Mouse (Mus musculus): Measurements from ENCODE around the gene Cyp27a1. TPM values are rescaled to one million over a fixed set of nuclear protein-coding genes. Genes with fewer than 3 reads are reported as not detected.

The Cyp27a1 gene
- polyA plus RNA-seq, 1 experiment from 2014 or later: 10.4 TPM

- no peak for DNase-seq (ENCODE audit: extremely low spot score, low spot score)
- Histone ChIP-seq H3K27me3 (ENCODE audit: poor library complexity, severe bottlenecking) (peaks cover 99% of the 10 kb centered on the region), H3K27ac (no peak overlapping the region), H3K4me1 (peaks cover 31% of the 10 kb centered on the region), H3K36me3 (replicated peaks) (no peaks in the 10 kb centered on the region), H3K9me3 (peaks cover 6% of the 10 kb centered on the region; the same call in 1 of the 2 replicates), H3K4me3 (peak overlapping the region; percentile 54)
- WGBS: 1% methylated on average over 67 of the region's 67 CpGs
Observed at GRCm38 (mm10) chr1:74784041-74784759, 70.8 kb downstream of the Cyp27a1 start.

Other genes with a start within 250 kb of the Cyp27a1 start
- gene Cnot9, start 207.5 kb upstream of the Cyp27a1 start, polyA plus RNA-seq (2016; fragmentation: Nextera tagmentation; extraction: Ambion mirVana): 112 TPM in 2 replicates
- gene Plcd4, start 170.7 kb upstream of the Cyp27a1 start, polyA plus RNA-seq (2016; fragmentation: Nextera tagmentation; extraction: Ambion mirVana): 0.90 and 1.1 TPM in 2 replicates
- 53.2 TPM in 2 replicates for gene Usp37, start 169.3 kb upstream of the Cyp27a1 start, polyA plus RNA-seq (2016; fragmentation: Nextera tagmentation; extraction: Ambion mirVana)
- 9.7 and 10.8 TPM in 2 replicates for gene Zfp142, start 125.3 kb upstream of the Cyp27a1 start, polyA plus RNA-seq (2016; fragmentation: Nextera tagmentation; extraction: Ambion mirVana)
- gene Bcs1l, start 125.3 kb upstream of the Cyp27a1 start, polyA plus RNA-seq (2016; fragmentation: Nextera tagmentation; extraction: Ambion mirVana): 16.8 and 18.1 TPM in 2 replicates
- 37.7 and 40.0 TPM in 2 replicates for gene Rnf25, start 112.2 kb upstream of the Cyp27a1 start, polyA plus RNA-seq (2016; fragmentation: Nextera tagmentation; extraction: Ambion mirVana)
- gene Stk36, start 112.1 kb upstream of the Cyp27a1 start, polyA plus RNA-seq (2016; fragmentation: Nextera tagmentation; extraction: Ambion mirVana): 12.0 and 17.6 TPM in 2 replicates
- 54.9 and 58.0 TPM in 2 replicates for gene Ttll4, start 51.8 kb upstream of the Cyp27a1 start, polyA plus RNA-seq (2016; fragmentation: Nextera tagmentation; extraction: Ambion mirVana)
- 0.20 TPM in 1 of 2 replicates, not detected in the other for gene Prkag3, start 35.6 kb downstream of the Cyp27a1 start, polyA plus RNA-seq (2016; fragmentation: Nextera tagmentation; extraction: Ambion mirVana)
- 9.1 and 10.6 TPM in 2 replicates for gene Wnt6, start 58.3 kb downstream of the Cyp27a1 start, polyA plus RNA-seq (2016; fragmentation: Nextera tagmentation; extraction: Ambion mirVana)
- 0.65 and 0.92 TPM in 2 replicates for gene Wnt10a, start 77.9 kb downstream of the Cyp27a1 start, polyA plus RNA-seq (2016; fragmentation: Nextera tagmentation; extraction: Ambion mirVana)
- 0.22 and 0.25 TPM in 2 replicates for gene Cdk5r2, start 141.4 kb downstream of the Cyp27a1 start, polyA plus RNA-seq (2016; fragmentation: Nextera tagmentation; extraction: Ambion mirVana)
- not detected in 2 replicates for gene Fev, start 171.8 kb downstream of the Cyp27a1 start, polyA plus RNA-seq (2016; fragmentation: Nextera tagmentation; extraction: Ambion mirVana)
- gene Cryba2, start 179.6 kb downstream of the Cyp27a1 start, polyA plus RNA-seq (2016; fragmentation: Nextera tagmentation; extraction: Ambion mirVana): not detected in 2 replicates
- gene Cfap65, start 222.0 kb downstream of the Cyp27a1 start, polyA plus RNA-seq (2016; fragmentation: Nextera tagmentation; extraction: Ambion mirVana): 0.04 and 0.25 TPM in 2 replicates
- 0.10 TPM in 1 of 2 replicates, not detected in the other for gene Ihh, start 238.1 kb downstream of the Cyp27a1 start, polyA plus RNA-seq (2016; fragmentation: Nextera tagmentation; extraction: Ambion mirVana)